Mouse (Mus musculus) heart, postnatal 0 days (tissue): Measurements from ENCODE around the gene Acsf2.

Experiments
- CTCF ChIP-seq: IDR thresholded peaks from 2 replicates; pipeline ENCODE4 v1.5.1; 2016; ENCODE audit warnings: antibody characterized with exemption, control low read depth, low read depth
- EP300 ChIP-seq: IDR thresholded peaks from 2 replicates; pipeline ENCODE4 v1.6.1; 2016; ENCODE audit warnings: antibody characterized with exemption, low read depth

- TF ChIP-seq CTCF = no peak
- peak; percentile 62; the same call in 1 of the 2 replicates for TF ChIP-seq EP300
Observed at GRCm38 (mm10) chr11:94570612-94571011, 31.1 kb downstream of the Acsf2 start.
